Mouse (Mus musculus) MEL (cell line): Measurements from ENCODE around the gene Guf1. TPM values are rescaled to one million over a fixed set of nuclear protein-coding genes. Genes with fewer than 3 reads are reported as not detected.

Experiments
- DNase-seq: peaks from one replicate; pipeline ENCODE4 v3.0.0; 2011; ENCODE audit warnings: low read depth, low spot score
- H3K27ac ChIP-seq: 2 replicates; pipeline ENCODE4 v1.5.1; 2012; ENCODE audit warnings: low read depth, mild to moderate bottlenecking, control low read depth, low read length, moderate library complexity; ENCODE audit not compliant: control insufficient read depth
- H3K27me3 ChIP-seq, 2 experiments: fragments of 150-350 bp in 1 of 2; sonication (generic) in 1 of 2; 2 replicates each; pipeline ENCODE4 v1.6.1; 2012; ENCODE audit warnings: low read length in 2 of 2, mild to moderate bottlenecking in 2 of 2, improper control_type of control experiment in 1 of 2, moderate library complexity in 1 of 2; ENCODE audit not compliant: insufficient read depth in 2 of 2, control insufficient read depth in 1 of 2
- H3K36me3 ChIP-seq, 2 experiments: 2 replicates each; pipeline ENCODE4 v1.6.1; 2012 to 2014; ENCODE audit warnings: low read length in 2 of 2, improper control_type of control experiment in 1 of 2, inconsistent platforms in 1 of 2, mild to moderate bottlenecking in 1 of 2; ENCODE audit not compliant: insufficient read depth in 2 of 2, control insufficient read depth in 1 of 2
- H3K4me1 ChIP-seq, 2 experiments: fragments of 150-350 bp in 1 of 2; sonication (generic) in 1 of 2; 2 replicates each; pipeline ENCODE4 v1.6.1; 2012; ENCODE audit warnings: low read length in 2 of 2, improper control_type of control experiment in 1 of 2, mild to moderate bottlenecking in 1 of 2; ENCODE audit not compliant: insufficient read depth in 2 of 2, control insufficient read depth in 1 of 2
- H3K4me3 ChIP-seq, 2 experiments: fragments of 150-350 bp in 1 of 2; sonication (generic) in 1 of 2; 2 replicates each; pipeline ENCODE4 v1.5.1; 2012; ENCODE audit warnings: low read depth in 2 of 2, low read length in 2 of 2, mild to moderate bottlenecking in 2 of 2, moderate library complexity in 2 of 2, control low read depth in 1 of 2, improper control_type of control experiment in 1 of 2; ENCODE audit not compliant: control insufficient read depth in 1 of 2, insufficient read depth in 1 of 2
- H3K79me2 ChIP-seq: 2 replicates; pipeline ENCODE4 v1.6.1; 2012; ENCODE audit warnings: mild to moderate bottlenecking, low read length, moderate library complexity; ENCODE audit not compliant: control insufficient read depth, poor library complexity, insufficient read depth
- H3K9ac ChIP-seq: 2 replicates; pipeline ENCODE4 v1.6.1; 2012; ENCODE audit warnings: low read depth, mild to moderate bottlenecking, control low read depth, low read length, moderate library complexity; ENCODE audit not compliant: control insufficient read depth, poor library complexity, severe bottlenecking
- H3K9me3 ChIP-seq: fragments of 150-350 bp; sonication (generic); replicated peaks from 2 replicates; pipeline ENCODE4 v1.6.1; 2012; ENCODE audit warnings: mild to moderate bottlenecking, low read length, improper control_type of control experiment, moderate library complexity; ENCODE audit not compliant: insufficient read depth
- BHLHE40 ChIP-seq: IDR thresholded peaks from 2 replicates; pipeline ENCODE4 v1.6.1; 2012; ENCODE audit warnings: low read depth, mild to moderate bottlenecking, inconsistent platforms, low read length, improper control_type of control experiment, borderline replicate concordance
- CHD2 ChIP-seq: IDR thresholded peaks from 2 replicates; pipeline ENCODE4 v1.6.1; 2011; ENCODE audit warnings: low read length, improper control_type of control experiment
- ELF1 ChIP-seq: IDR thresholded peaks from 2 replicates; pipeline ENCODE4 v1.6.1; 2014; ENCODE audit warnings: low read depth, mild to moderate bottlenecking, inconsistent platforms, low read length, improper control_type of control experiment, moderate library complexity
- EP300 ChIP-seq, 2 experiments: IDR thresholded peaks; 2 replicates each; pipeline ENCODE4 v1.6.1; 2011; ENCODE audit warnings: improper control_type of control experiment in 2 of 2, low read length in 2 of 2, low read depth in 1 of 2, mild to moderate bottlenecking in 1 of 2
- ETS1 ChIP-seq: IDR thresholded peaks from 2 replicates; pipeline ENCODE4 v1.6.1; 2012; ENCODE audit warnings: low read depth, mild to moderate bottlenecking, inconsistent platforms, low read length, improper control_type of control experiment, moderate library complexity
- HCFC1 ChIP-seq: IDR thresholded peaks from 2 replicates; pipeline ENCODE4 v1.6.1; 2012; ENCODE audit warnings: low read depth, mild to moderate bottlenecking, inconsistent platforms, low read length, improper control_type of control experiment, moderate library complexity
- KAT2A ChIP-seq: conservative IDR thresholded peaks from 2 replicates; pipeline ENCODE4 v1.6.1; 2012; ENCODE audit warnings: low read depth, low read length, improper control_type of control experiment, inconsistent platforms
- MAX ChIP-seq: IDR thresholded peaks from 2 replicates; pipeline ENCODE4 v1.6.1; 2011; ENCODE audit warnings: low read length, improper control_type of control experiment
- MAZ ChIP-seq: IDR thresholded peaks from 2 replicates; pipeline ENCODE4 v1.6.1; 2012; ENCODE audit warnings: low read depth, mild to moderate bottlenecking, inconsistent platforms, low read length, improper control_type of control experiment
- MXI1 ChIP-seq: IDR thresholded peaks from 2 replicates; pipeline ENCODE4 v1.6.1; 2011; ENCODE audit warnings: mild to moderate bottlenecking, low read depth, low read length, improper control_type of control experiment
- MYC ChIP-seq: IDR thresholded peaks from 2 replicates; pipeline ENCODE4 v1.6.1; 2011; ENCODE audit warnings: low read depth, mild to moderate bottlenecking, low read length, improper control_type of control experiment, moderate library complexity
- NELFE ChIP-seq: IDR thresholded peaks from 2 replicates; pipeline ENCODE4 v1.6.1; 2011; ENCODE audit warnings: low read depth, low read length, improper control_type of control experiment
- NRF1 ChIP-seq: IDR thresholded peaks from 2 replicates; pipeline ENCODE4 v1.6.1; 2014; ENCODE audit warnings: low read depth, mild to moderate bottlenecking, inconsistent platforms, low read length, improper control_type of control experiment, moderate library complexity; ENCODE audit not compliant: poor library complexity, insufficient read depth, severe bottlenecking
- POLR2A ChIP-seq, 2 experiments: IDR thresholded peaks; 2 replicates each; pipeline ENCODE4 v1.6.1; 2011 to 2012; ENCODE audit warnings: low read length in 2 of 2, mild to moderate bottlenecking in 2 of 2, control low read depth in 1 of 2, improper control_type of control experiment in 1 of 2, low read depth in 1 of 2, moderate library complexity in 1 of 2; ENCODE audit not compliant: control insufficient read depth in 1 of 2, insufficient read depth in 1 of 2, poor library complexity in 1 of 2
- POLR2AphosphoS2 ChIP-seq: IDR thresholded peaks from 2 replicates; pipeline ENCODE4 v1.6.1; 2011; ENCODE audit warnings: low read length, improper control_type of control experiment
- SIN3A ChIP-seq: IDR thresholded peaks from 2 replicates; pipeline ENCODE4 v1.6.1; 2012; ENCODE audit warnings: low read length, improper control_type of control experiment, inconsistent platforms
- SMC3 ChIP-seq: IDR thresholded peaks from 2 replicates; pipeline ENCODE4 v1.6.1; 2011; ENCODE audit warnings: low read depth, low read length, improper control_type of control experiment
- TBP ChIP-seq: IDR thresholded peaks from 2 replicates; pipeline ENCODE4 v1.8.0; 2011; ENCODE audit warnings: low read depth, low read length, improper control_type of control experiment
- TCF12 ChIP-seq: IDR thresholded peaks from 2 replicates; pipeline ENCODE4 v1.6.1; 2014; ENCODE audit warnings: low read depth, mild to moderate bottlenecking, inconsistent platforms, low read length, improper control_type of control experiment, moderate library complexity
- USF1 ChIP-seq: IDR thresholded peaks from 2 replicates; pipeline ENCODE4 v1.6.1; 2014; ENCODE audit warnings: low read depth, mild to moderate bottlenecking, inconsistent platforms, low read length, improper control_type of control experiment, moderate library complexity
- USF2 ChIP-seq, 2 experiments: IDR thresholded peaks; 2 replicates each; pipeline ENCODE4 v1.6.1; 2011 to 2012; ENCODE audit warnings: improper control_type of control experiment in 2 of 2, low read length in 2 of 2, borderline replicate concordance in 1 of 2, inconsistent platforms in 1 of 2, low read depth in 1 of 2, mild to moderate bottlenecking in 1 of 2; ENCODE audit not compliant: insufficient read depth in 1 of 2
- ZC3H11A ChIP-seq: IDR thresholded peaks from 2 replicates; pipeline ENCODE4 v1.6.1; 2012; ENCODE audit warnings: low read depth, mild to moderate bottlenecking, inconsistent platforms, low read length, improper control_type of control experiment
- ZKSCAN1 ChIP-seq: IDR thresholded peaks from 2 replicates; pipeline ENCODE4 v1.6.1; 2012; ENCODE audit warnings: low read depth, mild to moderate bottlenecking, inconsistent platforms, low read length, improper control_type of control experiment, moderate library complexity
- ZMIZ1 ChIP-seq: IDR thresholded peaks from 2 replicates; pipeline ENCODE4 v1.6.1; 2012; ENCODE audit warnings: low read depth, mild to moderate bottlenecking, inconsistent platforms, low read length, improper control_type of control experiment, moderate library complexity
- polyA plus RNA-seq, 2 experiments: library from polyadenylated mRNA; stranded (reverse) in 1 of 2; unstranded in 1 of 2; fragments of >175 nt in 1 of 2; fragments of >200 nt in 1 of 2; gene quantifications; 2 replicates each; pipeline versions ENCODE4 v1.2.1 to v1.2.4; 2012; ENCODE audit warnings: low replicate concordance in 2 of 2, low read depth in 1 of 2; ENCODE audit not compliant: insufficient read length in 2 of 2, insufficient read depth in 1 of 2, missing spikeins in 1 of 2
- total RNA-seq: library from RNA; depleted of rRNA; stranded (reverse); fragments of 300-350 nt; gene quantifications from 2 replicates; pipeline ENCODE4 v1.2.3, GENCODE M21; 2012; rRNA removed

Guf1 gene
- total RNA-seq (16.9 and 19.1 TPM in 2 replicates), polyA plus RNA-seq (10 to 100 TPM in 1 of 2 experiments, not detected in 1; 21.2 TPM)

GRCm38 (mm10) chr5:69556628-69557403 lies at the start of gene Guf1:
Guf1 (plus strand) TSS chr5:69556923.
- no peaks in the 10 kb centered on the region for H3K9me3 ChIP-seq
- peaks cover 0 to 2% of the 10 kb centered on the region in 2 experiments; a peak in 1 of 4 replicates for H3K4me1 ChIP-seq
- peaks cover 9% of the 10 kb centered on the region for H3K79me2 ChIP-seq
- TF ChIP-seq ETS1: peak; percentile 46; the same call in 1 of the 2 replicates
- TF ChIP-seq KAT2A: peak; percentile 78
- TF ChIP-seq ZKSCAN1: no peak
- no peak for TF ChIP-seq USF1
- peak; percentile 64; the same call in 1 of the 2 replicates for TF ChIP-seq POLR2AphosphoS2
- TF ChIP-seq MXI1: peak; percentile 83
- peak; percentile 76 for TF ChIP-seq ZMIZ1
- peak; percentile 85; the same call in 1 of the 2 replicates for TF ChIP-seq MAZ
- no peak for TF ChIP-seq SMC3
- peak; percentile 93 for TF ChIP-seq HCFC1
- peak; percentile 65; the same call in 1 of the 2 replicates for TF ChIP-seq TBP
- peak; percentile 50 to 81; a peak in 3 of 4 replicates for TF ChIP-seq POLR2A (IDR thresholded peaks at IDR 0.05; ENCODE audit: control insufficient read depth in 1 of 2, insufficient read depth in 1 of 2, low read depth in 1 of 2, low read length in 2 of 2, poor library complexity in 1 of 2)
- TF ChIP-seq BHLHE40: no peak
- TF ChIP-seq MYC: peak; percentile 56; the same call in 1 of the 2 replicates
- TF ChIP-seq CHD2: no peak; the same call in 1 of the 2 replicates
- no peak for TF ChIP-seq ELF1
- no peak; the same call in none of the 2 replicates for TF ChIP-seq NELFE
- TF ChIP-seq NRF1: peak; percentile 17; the same call in 1 of the 2 replicates
- TF ChIP-seq MAX: peak; percentile 81
- TF ChIP-seq ZC3H11A: peak; percentile 39
- peak; percentile 45; the same call in 1 of the 2 replicates for TF ChIP-seq TCF12
- TF ChIP-seq SIN3A: peak; percentile 66; the same call in 1 of the 2 replicates
- TF ChIP-seq USF2 (IDR thresholded peaks at IDR 0.05; ENCODE audit: borderline replicate concordance in 1 of 2, insufficient read depth in 1 of 2, low read depth in 1 of 2, low read length in 2 of 2): no peak
- TF ChIP-seq EP300 (IDR thresholded peaks at IDR 0.05; ENCODE audit: low read depth in 1 of 2, low read length in 2 of 2): peak in 1 of 2 experiments; percentile 29; a peak in 1 of 4 replicates
- TF ChIP-seq, all 39 proteins: peak for 16
- Histone ChIP-seq H3K36me3 (peaks cover 9 to 11% of the 10 kb centered on the region in 2 experiments), H3K27ac (peak within 1 kb of the TSS; percentile 41), H3K9ac (peak within 1 kb of the TSS; percentile 87), H3K27me3 (no peaks in the 10 kb centered on the region), H3K4me3 (peak within 1 kb of the TSS; percentile 73 to 96)
- peak; percentile 88 for DNase-seq
